ENCODE assay signal across 25 mouse cellular contexts in genomic region chr13:30619684-30620083, GRCm38 (mm10).
"Had no signal": no experiment of that assay in that cellular context is flagged by ENCODE, and none has a peak within 500 bp of the region (broad histone marks: within the 10 kb centered on the region; RNA-seq: fewer than 3 reads in every experiment).

No protein-coding gene starts in this region.

- H3K4me2 ChIP-seq: heart, embryonic 12.5 days; hindbrain, embryonic 13.5 days; hindbrain, embryonic 15.5 days; intestine, embryonic 15.5 days; limb, embryonic 12.5 days; liver, embryonic 11.5 days; liver, embryonic 13.5 days; liver, embryonic 15.5 days had no signal

- H3K9ac ChIP-seq: heart, embryonic 12.5 days; hindbrain, embryonic 13.5 days; hindbrain, embryonic 15.5 days; intestine, embryonic 15.5 days; limb, embryonic 12.5 days; liver, embryonic 13.5 days; liver, embryonic 15.5 days had no signal

- ATAC-seq: inflammation-experienced regulatory T-cells, adult 6 months; intestine, embryonic 15.5 days; intestine, postnatal 0 days had no signal

- H3K4me3 ChIP-seq: gastrocnemius, adult 2 months; heart, embryonic 10.5 days; heart, embryonic 12.5 days; hindbrain, embryonic 13.5 days; hindbrain, embryonic 15.5 days; intestine, embryonic 15.5 days; layer of hippocampus, adult 2 months; left cerebral cortex, adult 2 months; limb, embryonic 10.5 days; limb, embryonic 12.5 days; liver, embryonic 13.5 days; liver, embryonic 15.5 days had no signal

- H3K4me1 ChIP-seq: heart, embryonic 10.5 days; heart, embryonic 12.5 days; hindbrain, embryonic 13.5 days; hindbrain, embryonic 15.5 days; intestine, embryonic 15.5 days; limb, embryonic 10.5 days; limb, embryonic 12.5 days; liver, embryonic 13.5 days; liver, embryonic 15.5 days had no signal

- DNase-seq: gastrocnemius, adult 2 months; gastrocnemius, postnatal 10 days; gastrocnemius, postnatal 25 days; heart, adult 18-20 months; heart, postnatal 10 days; kidney, adult 18-20 months; kidney, adult 8-10 months; kidney, postnatal 10 days; kidney, postnatal 25 days; kidney, postnatal 4 days; liver; liver, embryonic 13.5 days had no signal

- H3K27me3 ChIP-seq: heart, embryonic 12.5 days; hindbrain, embryonic 13.5 days; hindbrain, embryonic 15.5 days; intestine, embryonic 15.5 days; limb, embryonic 12.5 days; liver, embryonic 13.5 days; liver, embryonic 15.5 days had no signal

- H3K36me3 ChIP-seq: heart, embryonic 10.5 days; heart, embryonic 12.5 days; hindbrain, embryonic 13.5 days; hindbrain, embryonic 15.5 days; intestine, embryonic 15.5 days; limb, embryonic 10.5 days; limb, embryonic 12.5 days; liver, embryonic 13.5 days; liver, embryonic 15.5 days had no signal

- H3K27ac ChIP-seq: gastrocnemius, adult 2 months; heart, embryonic 10.5 days; hindbrain, embryonic 13.5 days; hindbrain, embryonic 15.5 days; intestine, embryonic 15.5 days; layer of hippocampus, adult 2 months; left cerebral cortex, adult 2 months; limb, embryonic 10.5 days; limb, embryonic 12.5 days; liver, embryonic 13.5 days; liver, embryonic 15.5 days had no signal

- H3K9me3 ChIP-seq: heart, embryonic 10.5 days; intestine, embryonic 15.5 days; limb, embryonic 10.5 days; liver, embryonic 13.5 days; liver, embryonic 15.5 days had no signal
